In genomic region chr14:120970637-120971036, GRCm38 (mm10) we compare ENCODE assay signal across 9 mouse cellular contexts. TPM values are rescaled to one million over a fixed set of nuclear protein-coding genes. Genes with fewer than 3 reads are reported as not detected.
DNase-seq lines count a peak whose midpoint lies in the region; ATAC-seq and TF ChIP-seq lines count a peak whose summit lies in the region.
"Had no signal": no experiment of that assay in that cellular context is flagged by ENCODE, and none has a peak within 500 bp of the region (broad histone marks: within the 10 kb centered on the region; RNA-seq: fewer than 3 reads in every experiment).

No protein-coding gene starts in this region.

- TF ChIP-seq EP300 in MEL (IDR thresholded peaks at IDR 0.05; ENCODE audit: low read depth in 1 of 2, low read length in 2 of 2), result no peak

- H3K79me2 ChIP-seq in MEL (ENCODE audit: control insufficient read depth, insufficient read depth, low read length, poor library complexity), result no peaks in the 10 kb centered on the region

- TF ChIP-seq POLR2A in MEL (IDR thresholded peaks at IDR 0.05; ENCODE audit: control insufficient read depth in 1 of 2, insufficient read depth in 1 of 2, low read depth in 1 of 2, low read length in 2 of 2, poor library complexity in 1 of 2), result no peak

- peak; percentile 32 to 70 (median 51); a peak in 5 of 6 replicates for TF ChIP-seq CTCF in MEL (IDR thresholded peaks at IDR 0.05 in 2 of 3, conservative IDR thresholded peaks at IDR 0.05 in 1 of 3; ENCODE audit: control insufficient read depth in 1 of 3, insufficient read depth in 1 of 3, low read depth in 2 of 3, low read length in 3 of 3, poor library complexity in 1 of 3, severe bottlenecking in 1 of 3)

- peak; percentile 22 for TF ChIP-seq RAD21 in MEL (IDR thresholded peaks at IDR 0.05; ENCODE audit: low read depth, low read length)

- H3K27me3 ChIP-seq in MEL (ENCODE audit: control insufficient read depth in 1 of 2, insufficient read depth in 2 of 2, low read length in 2 of 2), result no peaks in the 10 kb centered on the region
- no peaks in the 10 kb centered on the region for H3K27me3 ChIP-seq in forebrain, embryonic 15.5 days

- no peak overlapping the region for H3K9ac ChIP-seq in MEL (ENCODE audit: control insufficient read depth, low read depth, low read length, poor library complexity, severe bottlenecking)
- H3K9ac ChIP-seq in forebrain, embryonic 15.5 days (replicated peaks), result no peak overlapping the region

- H3K27ac ChIP-seq in MEL (ENCODE audit: control insufficient read depth, low read depth, low read length), result no peak overlapping the region
- H3K27ac ChIP-seq in forebrain, embryonic 15.5 days (replicated peaks), result no peak overlapping the region
- H3K27ac ChIP-seq: hindbrain, embryonic 10.5 days had no signal

- 84% methylated on average over 8 of the region's 8 CpGs for WGBS in forebrain, embryonic 15.5 days

- no peak overlapping the region for H3K4me2 ChIP-seq in forebrain, embryonic 15.5 days (replicated peaks)

- no peak overlapping the region for H3K4me3 ChIP-seq in MEL (ENCODE audit: control insufficient read depth in 1 of 2, insufficient read depth in 1 of 2, low read depth in 2 of 2, low read length in 2 of 2)
- H3K4me3 ChIP-seq in forebrain, embryonic 15.5 days, result no peak overlapping the region
- H3K4me3 ChIP-seq: hindbrain, embryonic 10.5 days had no signal

- H3K9me3 ChIP-seq in MEL (replicated peaks; ENCODE audit: insufficient read depth, low read length), result no peaks in the 10 kb centered on the region
- no peaks in the 10 kb centered on the region for H3K9me3 ChIP-seq in forebrain, embryonic 15.5 days
- H3K9me3 ChIP-seq: hindbrain, embryonic 10.5 days had no signal

- H3K36me3 ChIP-seq in MEL (ENCODE audit: control insufficient read depth in 1 of 2, insufficient read depth in 2 of 2, low read length in 2 of 2), result no peaks in the 10 kb centered on the region
- H3K36me3 ChIP-seq in forebrain, embryonic 15.5 days, result no peaks in the 10 kb centered on the region
- H3K36me3 ChIP-seq: hindbrain, embryonic 10.5 days had no signal

- no peaks in the 10 kb centered on the region for H3K4me1 ChIP-seq in MEL (ENCODE audit: control insufficient read depth in 1 of 2, insufficient read depth in 2 of 2, low read length in 2 of 2)
- no peaks in the 10 kb centered on the region for H3K4me1 ChIP-seq in forebrain, embryonic 15.5 days
- H3K4me1 ChIP-seq: hindbrain, embryonic 10.5 days had no signal

- DNase-seq in heart, postnatal 4 days, result peak; percentile 23
- no peak for DNase-seq in heart, adult 9 months (ENCODE audit: low spot score in 2 of 2)
- peak; percentile 37 for DNase-seq in 416B (ENCODE audit: low read depth)
- DNase-seq in MEL (ENCODE audit: low read depth, low spot score), result peak; percentile 24
- DNase-seq in lung, postnatal 10 days, result peak; percentile 19
- no peak for DNase-seq in layer of hippocampus, adult 9-10 months (ENCODE audit: low spot score)

- ATAC-seq in forebrain, embryonic 15.5 days (replicated peaks), result no peak
- ATAC-seq in erythroblast, adult 5-6 weeks (replicated peaks; ENCODE audit: low FRiP score, poor library complexity, severe bottlenecking), result no peak

TF ChIP-seq in MEL, 35 proteins besides CTCF, POLR2A, EP300 and RAD21:
- TF ChIP-seq USF1 (IDR thresholded peaks at IDR 0.05; ENCODE audit: low read depth, low read length) (no peak), POLR2AphosphoS5 (IDR thresholded peaks at IDR 0.05; ENCODE audit: borderline replicate concordance, low read depth, low read length) (no peak), MYC (IDR thresholded peaks at IDR 0.05; ENCODE audit: low read depth, low read length) (no peak), ZMIZ1 (IDR thresholded peaks at IDR 0.05; ENCODE audit: low read depth, low read length) (no peak), ZC3H11A (IDR thresholded peaks at IDR 0.05; ENCODE audit: low read depth, low read length) (peak; percentile 3; the same call in 1 of the 2 replicates), SMC3 (IDR thresholded peaks at IDR 0.05; ENCODE audit: low read depth, low read length) (peak; percentile 43), E2F4 (IDR thresholded peaks at IDR 0.05; ENCODE audit: borderline replicate concordance, low read depth, low read length) (no peak), MAFK (IDR thresholded peaks at IDR 0.05; ENCODE audit: borderline replicate concordance, low read depth, low read length) (no peak), BHLHE40 (IDR thresholded peaks at IDR 0.05; ENCODE audit: borderline replicate concordance, low read depth, low read length) (no peak)

RNA-seq across cellular contexts. Expression of gene Ipo5, which starts 59.6 kb away (rescaled TPM):
- 100 to 1,000 TPM; 129 to 131 TPM for total RNA-seq in heart, postnatal 4 days (2021)
- total RNA-seq in MEL (2012; rRNA removed), result 157 and 171 TPM in 2 replicates
- polyA plus RNA-seq in MEL (2012; ENCODE audit: insufficient read depth in 1 of 2, insufficient read length in 2 of 2, low read depth in 1 of 2, low replicate concordance in 2 of 2, missing spikeins in 1 of 2), result 100 to 1,000 TPM in 1 of 2 experiments, 10 to 100 TPM in 1; 32.1 to 193 TPM
- polyA plus RNA-seq in forebrain, embryonic 15.5 days (2015; fragmentation: Nextera tagmentation; extraction: Ambion mirVana), result 82.3 and 84.0 TPM in 2 replicates
- total RNA-seq in erythroblast, adult 5-6 weeks (2015; ENCODE audit: low replicate concordance), result 27.8 and 31.3 TPM in 2 replicates
- 28.0 and 41.3 TPM in 2 replicates for total RNA-seq in erythroblast, adult 5-6 weeks (2017; ENCODE audit: low replicate concordance)

Comparison
In these comparisons a context has a peak if more than half of its experiments do, and no peak if none do; other contexts are left out.
1. DNase-seq: peak in heart, postnatal 4 days (single experiment), 416B (single experiment), MEL (single experiment) and lung, postnatal 10 days (single experiment); none in heart, adult 9 months (0 of 2) and layer of hippocampus, adult 9-10 months (single experiment).